Mouse (Mus musculus): ENCODE measurements at regions not wholly inside any gene's neighbourhood (a gene's known extent, or its start where the extent isn't known, plus 50 kb on each side); places are given as distances from the start of the nearest gene placed in this dataset.

- Histone ChIP-seq H3K9ac (ENCODE audit: low read length) (no peak overlapping the region), H3K36me3 (ENCODE audit: control insufficient read depth, insufficient read depth, low read length) (no peaks in the 10 kb centered on the region), H3K9me3 (ENCODE audit: control insufficient read depth, low read length) (no peaks in the 10 kb centered on the region), H3K4me2 (no peak overlapping the region), H3K4me3 (ENCODE audit: low read depth, low read length) (no peak overlapping the region), H3K27me3 (ENCODE audit: control insufficient read depth, insufficient read depth, low read length) (no peaks in the 10 kb centered on the region), H3K27ac (ENCODE audit: low read depth, low read length) (no peak overlapping the region), H3K4me1 (ENCODE audit: control insufficient read depth, insufficient read depth, low read length) (no peaks in the 10 kb centered on the region)
- ATAC-seq (ENCODE audit: low FRiP score) (no peak), DNase-seq (ENCODE audit: low spot score, missing footprints) (no peak)
- 69% methylated on average over 5 of the region's 5 CpGs for WGBS
Measured at GRCm38 (mm10) chr17:9995321-9995720, 324.3 kb downstream of the Qk start.

- Histone ChIP-seq H3K9me3 (ENCODE audit: control insufficient read depth, low read length) (peaks cover 4% of the 10 kb centered on the region; the same call in 1 of the 2 replicates), H3K9ac (ENCODE audit: low read length) (no peak overlapping the region), H3K27ac (ENCODE audit: low read depth, low read length) (no peak overlapping the region), H3K4me3 (ENCODE audit: low read depth, low read length) (no peak overlapping the region), H3K27me3 (ENCODE audit: control insufficient read depth, insufficient read depth, low read length) (no peaks in the 10 kb centered on the region), H3K4me2 (no peak overlapping the region), H3K4me1 (ENCODE audit: control insufficient read depth, insufficient read depth, low read length) (no peaks in the 10 kb centered on the region), H3K36me3 (ENCODE audit: control insufficient read depth, insufficient read depth, low read length) (no peaks in the 10 kb centered on the region)
- DNase-seq (ENCODE audit: low spot score, missing footprints) (no peak), ATAC-seq (ENCODE audit: low FRiP score) (no peak)
- WGBS, result 91% methylated on average over 1 of the region's 1 CpGs
Measured at GRCm38 (mm10) chr17:9990744-9991143, 321.2 kb upstream of the Pabpc6 start.

- WGBS, result 90% methylated on average over 3 of the region's 3 CpGs
- no peaks in the 10 kb centered on the region for H3K27me3 ChIP-seq (ENCODE audit: control insufficient read depth, insufficient read depth, low read length)
- H3K4me1 ChIP-seq (ENCODE audit: control insufficient read depth, insufficient read depth, low read length), result no peaks in the 10 kb centered on the region; the same call in 1 of the 2 replicates
- H3K27ac ChIP-seq (ENCODE audit: low read depth, low read length), result no peak overlapping the region
- no peak for ATAC-seq (ENCODE audit: low FRiP score)
- H3K9me3 ChIP-seq (ENCODE audit: control insufficient read depth, low read length), result peaks cover 3% of the 10 kb centered on the region; the same call in 1 of the 2 replicates
- no peak overlapping the region for H3K4me3 ChIP-seq (ENCODE audit: low read depth, low read length)
- DNase-seq (ENCODE audit: low spot score, missing footprints), result no peak
- no peak overlapping the region for H3K9ac ChIP-seq (ENCODE audit: low read length)
- H3K36me3 ChIP-seq (ENCODE audit: control insufficient read depth, insufficient read depth, low read length), result no peaks in the 10 kb centered on the region
- H3K4me2 ChIP-seq, result no peak overlapping the region
Measured at GRCm38 (mm10) chr17:9981273-9981672, 311.8 kb upstream of the Pabpc6 start.

GRCm38 (mm10) chr17:9976866-9977421 lies 307.4 kb upstream of the Pabpc6 start:
- ATAC-seq (ENCODE audit: low FRiP score) (no peak), DNase-seq (ENCODE audit: low spot score, missing footprints) (no peak)
- H3K27me3 ChIP-seq (ENCODE audit: control insufficient read depth, insufficient read depth, low read length), result no peaks in the 10 kb centered on the region
- H3K4me3 ChIP-seq (ENCODE audit: low read depth, low read length), result no peak overlapping the region
- no peak overlapping the region for H3K4me2 ChIP-seq
- no peaks in the 10 kb centered on the region for H3K9me3 ChIP-seq (ENCODE audit: control insufficient read depth, low read length)
- WGBS, result 92% methylated on average over 4 of the region's 4 CpGs
- H3K27ac ChIP-seq (ENCODE audit: low read depth, low read length), result no peak overlapping the region
- no peaks in the 10 kb centered on the region for H3K36me3 ChIP-seq (ENCODE audit: control insufficient read depth, insufficient read depth, low read length)
- no peaks in the 10 kb centered on the region for H3K4me1 ChIP-seq (ENCODE audit: control insufficient read depth, insufficient read depth, low read length)
- no peak overlapping the region for H3K9ac ChIP-seq (ENCODE audit: low read length)

GRCm38 (mm10) chr17:9975995-9976394 lies 306.5 kb upstream of the Pabpc6 start:
- no peaks in the 10 kb centered on the region for H3K4me1 ChIP-seq (ENCODE audit: control insufficient read depth, insufficient read depth, low read length)
- H3K27ac ChIP-seq (ENCODE audit: low read depth, low read length), result no peak overlapping the region
- ATAC-seq (ENCODE audit: low FRiP score), result no peak
- H3K4me2 ChIP-seq, result no peak overlapping the region
- H3K4me3 ChIP-seq (ENCODE audit: low read depth, low read length), result no peak overlapping the region
- 87% methylated on average over 14 of the region's 14 CpGs for WGBS
- no peak overlapping the region for H3K9ac ChIP-seq (ENCODE audit: low read length)
- H3K27me3 ChIP-seq (ENCODE audit: control insufficient read depth, insufficient read depth, low read length), result no peaks in the 10 kb centered on the region
- no peaks in the 10 kb centered on the region for H3K9me3 ChIP-seq (ENCODE audit: control insufficient read depth, low read length)
- no peak for DNase-seq (ENCODE audit: low spot score, missing footprints)
- no peaks in the 10 kb centered on the region for H3K36me3 ChIP-seq (ENCODE audit: control insufficient read depth, insufficient read depth, low read length)

- DNase-seq (ENCODE audit: low spot score, missing footprints) (no peak), ATAC-seq (ENCODE audit: low FRiP score) (no peak)
- Histone ChIP-seq H3K4me2 (no peak overlapping the region), H3K9me3 (ENCODE audit: control insufficient read depth, low read length) (no peaks in the 10 kb centered on the region), H3K4me3 (ENCODE audit: low read depth, low read length) (no peak overlapping the region), H3K9ac (ENCODE audit: low read length) (no peak overlapping the region), H3K27me3 (ENCODE audit: control insufficient read depth, insufficient read depth, low read length) (no peaks in the 10 kb centered on the region), H3K36me3 (ENCODE audit: control insufficient read depth, insufficient read depth, low read length) (no peaks in the 10 kb centered on the region), H3K4me1 (ENCODE audit: control insufficient read depth, insufficient read depth, low read length) (no peaks in the 10 kb centered on the region), H3K27ac (ENCODE audit: low read depth, low read length) (no peak overlapping the region)
- 96% methylated on average over 1 of the region's 1 CpGs for WGBS
Measured at GRCm38 (mm10) chr17:9975153-9975552, 305.6 kb upstream of the Pabpc6 start.

GRCm38 (mm10) chr17:9967988-9968387 lies 298.5 kb upstream of the Pabpc6 start:
- peaks cover 4% of the 10 kb centered on the region; the same call in 1 of the 2 replicates for H3K4me1 ChIP-seq (ENCODE audit: control insufficient read depth, insufficient read depth, low read length)
- DNase-seq (ENCODE audit: low spot score, missing footprints), result no peak
- no peaks in the 10 kb centered on the region for H3K36me3 ChIP-seq (ENCODE audit: control insufficient read depth, insufficient read depth, low read length)
- H3K9ac ChIP-seq (ENCODE audit: low read length), result no peak overlapping the region
- H3K9me3 ChIP-seq (ENCODE audit: control insufficient read depth, low read length), result no peaks in the 10 kb centered on the region
- ATAC-seq (ENCODE audit: low FRiP score), result no peak
- 86% methylated on average over 7 of the region's 7 CpGs for WGBS
- no peak overlapping the region for H3K4me3 ChIP-seq (ENCODE audit: low read depth, low read length)
- no peak overlapping the region for H3K27ac ChIP-seq (ENCODE audit: low read depth, low read length)
- no peaks in the 10 kb centered on the region for H3K27me3 ChIP-seq (ENCODE audit: control insufficient read depth, insufficient read depth, low read length)
- no peak overlapping the region for H3K4me2 ChIP-seq

GRCm38 (mm10) chr17:9962893-9963436 lies 293.4 kb upstream of the Pabpc6 start:
- 91% methylated on average over 10 of the region's 10 CpGs for WGBS
- DNase-seq (ENCODE audit: low spot score, missing footprints), result no peak
- H3K4me2 ChIP-seq, result no peak overlapping the region

GRCm38 (mm10) chr17:9948985-9949667 lies 279.6 kb upstream of the Pabpc6 start:
- Histone ChIP-seq H3K4me2 (no peak overlapping the region), H3K9ac (ENCODE audit: low read length) (no peak overlapping the region), H3K9me3 (ENCODE audit: control insufficient read depth, low read length) (no peaks in the 10 kb centered on the region), H3K27me3 (ENCODE audit: control insufficient read depth, insufficient read depth, low read length) (no peaks in the 10 kb centered on the region), H3K27ac (ENCODE audit: low read depth, low read length) (no peak overlapping the region), H3K4me3 (ENCODE audit: low read depth, low read length) (no peak overlapping the region), H3K36me3 (ENCODE audit: control insufficient read depth, insufficient read depth, low read length) (no peaks in the 10 kb centered on the region), H3K4me1 (ENCODE audit: control insufficient read depth, insufficient read depth, low read length) (0 out of 2 replicates have a peak, but pooled peaks cover 2% of the 10 kb centered on the region)
- ATAC-seq (ENCODE audit: low FRiP score) (no peak), DNase-seq (ENCODE audit: low spot score, missing footprints) (no peak)
- 74% methylated on average over 3 of the region's 3 CpGs for WGBS

More at GRCm38 (mm10) chr17:9962893-9963436, 293.4 kb upstream of the Pabpc6 start:
- Histone ChIP-seq H3K9ac (ENCODE audit: low read length) (no peak overlapping the region), H3K4me1 (ENCODE audit: control insufficient read depth, insufficient read depth, low read length) (peaks cover 4% of the 10 kb centered on the region; the same call in 1 of the 2 replicates), H3K4me3 (ENCODE audit: low read depth, low read length) (no peak overlapping the region), H3K27ac (ENCODE audit: low read depth, low read length) (no peak overlapping the region), H3K27me3 (ENCODE audit: control insufficient read depth, insufficient read depth, low read length) (no peaks in the 10 kb centered on the region), H3K36me3 (ENCODE audit: control insufficient read depth, insufficient read depth, low read length) (no peaks in the 10 kb centered on the region), H3K9me3 (ENCODE audit: control insufficient read depth, low read length) (no peaks in the 10 kb centered on the region)
- ATAC-seq (ENCODE audit: low FRiP score), result no peak
